Mouse (Mus musculus) layer of hippocampus, postnatal 36 days (tissue): ENCODE results near the gene Aox3. TPM values are rescaled to one million over a fixed set of nuclear protein-coding genes. Genes with fewer than 3 reads are reported as not detected.

Experiments
- DNase-seq, 2 experiments: peaks; one replicate each; pipeline ENCODE4 v3.0.0; 2022
- total RNA-seq, 2 experiments: library from RNA; stranded (reverse); gene quantifications; 2 replicates each; pipeline ENCODE4 v1.2.3; 2021

Gene Aox3
- total RNA-seq, 2 experiments from 2014 or later, result 1.7 to 2.8 TPM

- no peak for DNase-seq
Measured at GRCm38 (mm10) chr1:58212805-58213204, 99.9 kb downstream of the Aox3 start.

GRCm38 (mm10) chr1:58213838-58214237 lies 100.9 kb downstream of the Aox3 start:
- DNase-seq, result no peak

- DNase-seq, result no peak
Measured at GRCm38 (mm10) chr1:58215353-58215752, 102.4 kb downstream of the Aox3 start.

GRCm38 (mm10) chr1:58215956-58216532 lies 103.1 kb downstream of the Aox3 start:
- no peak for DNase-seq

- DNase-seq, result no peak
Measured at GRCm38 (mm10) chr1:58221070-58221469, 108.1 kb downstream of the Aox3 start.

GRCm38 (mm10) chr1:58221879-58222278 lies 108.9 kb downstream of the Aox3 start:
- DNase-seq, result no peak

GRCm38 (mm10) chr1:58228086-58228485 lies 115.2 kb downstream of the Aox3 start:
- no peak for DNase-seq

GRCm38 (mm10) chr1:58228916-58229315 lies 116.0 kb downstream of the Aox3 start:
- no peak for DNase-seq

GRCm38 (mm10) chr1:58229774-58230173 lies 116.8 kb downstream of the Aox3 start:
- DNase-seq, result no peak

GRCm38 (mm10) chr1:58230542-58230941 lies 117.6 kb downstream of the Aox3 start:
- DNase-seq, result no peak

- no peak for DNase-seq
Measured at GRCm38 (mm10) chr1:58235405-58235804, 122.5 kb downstream of the Aox3 start.

- DNase-seq, result no peak
Measured at GRCm38 (mm10) chr1:58237527-58238299, 124.8 kb downstream of the Aox3 start.

- no peak for DNase-seq
Measured at GRCm38 (mm10) chr1:58238440-58238839, 125.5 kb downstream of the Aox3 start.

GRCm38 (mm10) chr1:58238961-58239360 lies 126.0 kb downstream of the Aox3 start:
- no peak for DNase-seq

GRCm38 (mm10) chr1:58240347-58240746 lies 127.4 kb downstream of the Aox3 start:
- no peak for DNase-seq

- DNase-seq, result no peak
Measured at GRCm38 (mm10) chr1:58244487-58244886, 131.6 kb downstream of the Aox3 start.

GRCm38 (mm10) chr1:58248518-58248917 lies 135.6 kb downstream of the Aox3 start:
- DNase-seq, result no peak

Other genes with a start within 250 kb of the Aox3 start
- under 1 TPM; 0.50 to 0.58 TPM for gene Sgo2a, start 117.2 kb upstream of the Aox3 start, total RNA-seq
- gene Kctd18, start 94.2 kb upstream of the Aox3 start, total RNA-seq, result 10 to 100 TPM; 16.4 to 22.2 TPM
- gene Aox1, start 83.2 kb upstream of the Aox3 start, total RNA-seq, result 1 to 10 TPM; 3.0 to 4.2 TPM
- 1 to 10 TPM; 1.8 to 2.2 TPM for gene Aox4, start 97.3 kb downstream of the Aox3 start, total RNA-seq
- not detected for gene Aox2, start 165.2 kb downstream of the Aox3 start, total RNA-seq